Mouse (Mus musculus) right cerebral cortex, postnatal 14 days (tissue): Measurements from ENCODE around the gene Ccnc.
A peak's percentile ranks its signal among the peaks of the same experiment; 100 is the strongest.
"Not testable (repeated sequence)": the region's sequence is repeated elsewhere in the genome, so short reads cannot be mapped to it uniquely, and the experiment has no call there.

Experiments used
- DNase-seq: peaks from one replicate; pipeline ENCODE4 v3.0.0; 2022

Gene Ccnc

DNA sequence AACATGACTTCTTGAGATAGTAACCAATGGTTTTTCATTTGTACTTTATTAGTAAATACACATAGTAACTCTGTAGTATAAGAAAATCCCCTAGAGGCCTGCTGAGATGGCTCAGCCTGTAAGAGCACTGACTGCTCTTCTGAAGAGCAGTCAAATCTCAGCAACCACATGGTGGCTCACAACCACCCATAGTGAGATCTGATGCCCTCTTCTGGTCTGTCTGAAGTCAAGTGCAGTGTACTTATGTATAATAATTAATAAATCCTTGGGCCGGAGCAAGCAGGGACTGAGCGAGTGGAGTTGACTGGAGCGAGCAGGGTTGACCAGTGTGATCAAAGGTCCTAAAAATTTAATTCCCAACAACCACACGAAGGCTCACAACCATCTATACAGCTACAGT is 11.7 kb downstream of the Ccnc start:
- no peak for DNase-seq

GRCm38 (mm10) chr4:21744142-21744541 is 16.6 kb downstream of the Ccnc start:
- not testable (repeated sequence) for DNase-seq

DNA sequence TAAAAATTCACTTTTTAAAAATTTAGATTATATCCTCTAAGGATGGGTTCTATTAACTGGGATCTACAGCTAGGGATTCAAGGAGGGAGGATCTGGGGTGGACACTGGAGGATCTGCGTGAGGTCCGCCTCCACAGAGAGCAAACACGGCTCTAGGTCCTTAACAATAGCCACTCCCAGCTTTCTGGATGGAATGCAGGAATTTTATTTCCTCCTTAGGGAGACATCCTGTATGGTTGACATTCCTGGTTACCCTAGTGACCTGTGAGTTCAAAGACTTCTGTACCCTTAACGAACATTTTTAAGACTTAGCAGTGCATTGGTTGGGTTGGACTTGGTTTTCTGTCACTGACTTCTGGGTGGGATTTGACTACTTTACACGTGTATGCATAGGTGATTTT is 18.2 kb downstream of the Ccnc start:
- DNase-seq: no peak

GRCm38 (mm10) chr4:21755123-21755789 is 27.8 kb downstream of the Ccnc start:
- DNase-seq: no peak

- DNase-seq: no peak
These were observed 31.4 kb downstream of the Ccnc start for GRCm38 (mm10) chr4:21758860-21759259.

GRCm38 (mm10) chr4:21761416-21762160 is 34.1 kb downstream of the Ccnc start:
- DNase-seq: no peak

GRCm38 (mm10) chr4:21763827-21764226 is 36.3 kb downstream of the Ccnc start:
- DNase-seq: no peak

DNA sequence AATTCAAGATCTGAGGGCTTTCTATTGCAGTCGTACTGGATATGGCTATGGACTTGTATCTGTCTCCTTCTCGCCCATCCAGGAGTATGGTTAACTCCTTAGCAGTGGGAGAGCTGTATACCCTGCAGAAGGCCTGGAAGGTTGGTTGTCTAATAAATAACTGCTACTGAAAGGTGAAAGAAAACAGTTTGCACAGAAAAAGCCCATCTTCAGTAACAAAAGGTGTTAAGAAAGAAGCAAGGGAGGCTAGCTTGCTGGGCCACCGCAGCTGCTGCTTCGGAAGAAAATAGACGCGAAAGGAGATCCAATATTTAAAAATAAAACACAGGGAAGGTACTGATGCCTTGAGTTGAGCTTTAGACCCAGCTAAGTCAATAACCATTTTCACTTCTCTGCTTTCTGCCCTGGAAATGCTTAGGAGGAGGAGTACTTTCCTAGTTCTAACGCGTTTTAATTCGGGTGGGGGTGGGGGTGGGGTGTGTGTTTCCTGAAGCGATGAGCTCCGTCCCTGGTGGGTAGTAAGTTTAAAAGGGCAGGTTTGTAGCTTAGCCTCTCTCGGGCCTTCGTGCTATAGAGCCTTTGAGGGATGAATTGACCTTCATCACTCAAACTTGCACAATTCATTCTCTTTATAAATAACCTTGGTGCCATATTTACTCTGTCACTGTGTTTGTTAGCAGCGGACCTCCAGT is 38.8 kb downstream of the Ccnc start:
- DNase-seq: no peak

GRCm38 (mm10) chr4:21766863-21767304 is 39.4 kb downstream of the Ccnc start, which contains the start of the genes Usp45 and Tstd3:
Gene Usp45 (plus strand): TSS chr4:21767156.
Gene Tstd3 (minus strand): TSS chr4:21767212.
- DNase-seq: peak; percentile 84

GRCm38 (mm10) chr4:21771064-21771463 is 43.6 kb downstream of the Ccnc start:
- DNase-seq: no peak

- DNase-seq: no peak
These were observed 44.8 kb downstream of the Ccnc start for GRCm38 (mm10) chr4:21772306-21772705.

DNA sequence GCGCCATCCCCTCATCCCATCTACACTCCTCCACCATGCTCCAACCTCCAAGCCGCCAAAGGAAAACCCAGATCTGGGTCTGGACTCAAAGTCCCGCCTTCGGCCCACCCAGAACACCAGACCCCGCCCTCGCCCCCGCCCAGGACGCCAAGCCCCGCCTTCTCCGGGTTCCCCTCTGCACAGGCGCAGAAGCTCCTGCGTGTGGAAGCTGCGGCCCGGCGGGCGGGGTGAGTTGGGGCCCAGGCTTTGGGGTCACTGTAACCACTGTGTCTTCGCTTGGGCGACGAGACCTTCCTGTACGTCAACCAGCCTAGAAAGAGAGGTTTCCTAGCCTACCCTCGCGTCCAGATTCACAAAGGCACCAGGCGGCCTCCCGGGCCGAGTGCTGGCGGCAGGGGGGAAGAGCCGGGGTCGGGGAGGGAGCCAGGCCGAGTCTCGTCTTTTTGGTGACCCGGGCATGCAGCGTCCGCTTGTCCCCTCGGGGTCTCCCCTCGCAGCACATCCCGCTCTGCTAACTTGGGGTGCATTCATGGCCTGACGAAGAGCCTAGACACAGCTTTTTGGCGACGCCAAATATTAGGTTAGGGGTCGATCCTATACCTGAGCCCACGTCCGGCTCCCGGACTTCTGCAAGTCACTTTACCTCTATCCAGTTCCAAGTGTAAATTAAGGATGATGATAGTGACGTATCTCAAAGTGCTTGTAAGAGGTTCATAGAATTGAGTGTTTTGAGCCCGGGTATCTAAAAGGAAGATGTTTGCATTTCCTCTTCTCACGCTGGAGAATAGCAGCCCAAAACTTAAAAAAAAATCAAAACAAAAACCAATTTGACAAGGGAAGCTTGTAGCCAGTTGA is 48.8 kb downstream of the Ccnc start:
- DNase-seq: peak; percentile 93

DNA sequence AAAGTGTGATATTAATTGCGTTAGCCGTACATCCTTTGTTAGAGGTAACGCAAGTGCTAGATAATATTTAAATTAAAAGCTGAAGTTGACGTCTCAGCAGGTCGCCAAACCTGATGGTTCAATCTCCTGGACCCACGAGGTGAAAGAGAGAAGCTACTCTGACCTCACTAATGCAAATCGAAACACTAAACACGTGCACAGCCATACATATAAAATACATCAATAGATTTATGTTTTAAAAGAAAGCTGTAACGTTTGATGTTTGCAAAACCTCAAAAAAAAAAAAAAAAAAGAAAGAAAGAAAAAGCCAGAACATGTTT is 49.4 kb downstream of the Ccnc start:
- no peak for DNase-seq

GRCm38 (mm10) chr4:21780816-21781726 is 53.6 kb downstream of the Ccnc start:
- DNase-seq: no peak

DNA sequence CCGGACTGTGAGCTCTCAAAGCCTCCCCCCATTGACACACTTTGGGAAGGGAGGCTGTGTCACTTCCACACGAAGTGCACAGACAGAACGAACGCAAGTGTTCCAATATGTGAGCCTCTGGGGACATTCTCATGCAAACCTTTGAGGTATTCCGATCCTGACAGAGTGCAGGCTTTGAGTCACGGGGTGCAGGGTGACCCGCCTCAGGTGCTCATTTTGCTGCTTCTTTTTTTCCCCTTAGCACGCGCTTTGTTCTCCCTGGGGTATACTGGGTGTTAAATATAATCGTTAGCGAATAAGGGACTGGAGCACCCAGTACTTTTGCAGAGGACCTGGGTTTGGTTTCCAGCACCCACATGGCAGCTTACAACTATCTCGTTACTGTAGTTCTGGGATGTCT is 58.8 kb downstream of the Ccnc start:
- no peak for DNase-seq

GRCm38 (mm10) chr4:21788903-21789302 is 61.4 kb downstream of the Ccnc start:
- DNase-seq: no peak

DNA sequence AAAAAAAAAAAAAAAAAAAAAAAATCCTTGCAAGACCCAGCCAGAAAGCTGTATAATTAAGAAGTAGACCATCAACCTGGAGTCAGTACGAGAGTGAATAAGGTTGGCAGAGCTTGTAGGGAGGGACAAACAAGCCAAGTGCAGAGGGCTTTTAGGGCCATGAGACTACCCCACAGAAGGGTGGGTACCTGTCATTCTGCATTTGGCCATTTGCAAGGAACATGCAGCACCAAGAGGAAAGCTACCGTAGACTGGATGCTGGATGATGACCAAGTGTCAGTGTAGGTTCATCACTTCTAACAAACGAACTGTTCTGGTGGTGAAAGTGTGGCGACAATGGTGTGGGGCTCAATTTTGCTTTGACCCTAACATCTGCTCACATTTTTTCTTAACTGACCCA is 62.3 kb downstream of the Ccnc start:
- DNase-seq: no peak

- DNase-seq: no peak
These were observed 66.1 kb downstream of the Ccnc start for GRCm38 (mm10) chr4:21793631-21794030.

DNA sequence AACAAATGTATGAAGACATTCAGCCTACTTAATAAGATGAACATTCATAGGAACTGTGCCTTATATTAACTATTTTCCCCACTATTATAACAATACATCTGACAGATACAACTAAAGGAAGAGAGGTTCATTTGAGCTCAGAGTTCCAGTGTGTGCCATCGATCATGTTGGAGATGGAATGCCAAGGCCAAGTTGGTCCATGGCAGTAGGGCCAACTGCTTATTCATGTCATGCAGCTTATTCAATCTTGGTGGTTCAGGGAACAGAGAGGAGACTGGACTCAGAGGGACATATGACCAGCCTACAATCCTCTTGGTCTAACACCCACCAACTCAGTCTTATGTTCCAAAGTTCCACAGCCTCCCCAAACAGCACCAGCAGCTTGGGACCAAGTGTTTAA is 73.5 kb downstream of the Ccnc start:
- no peak for DNase-seq

- no peak for DNase-seq
These were observed 74.1 kb downstream of the Ccnc start for GRCm38 (mm10) chr4:21801620-21802019.

- no peak for DNase-seq
These were observed 79.7 kb downstream of the Ccnc start for GRCm38 (mm10) chr4:21807204-21807603.
